Mouse (Mus musculus) kidney, postnatal 0 days (tissue): ENCODE results near the gene Tcte1. TPM values are rescaled to one million over a fixed set of nuclear protein-coding genes. Genes with fewer than 3 reads are reported as not detected.

Source experiments
- ATAC-seq: fragments of 200-750 bp; cut with Nextera tagmentation; replicated peaks from 2 replicates; pipeline ENCODE4 v1.8.0; 2017; ENCODE audit warnings: low read depth, moderate number of reproducible peaks, moderate TSS enrichment, moderate library complexity; ENCODE audit not compliant: low FRiP score
- DNase-seq: peaks from one replicate; pipeline ENCODE4 v3.0.0-alpha.2; 2016; ENCODE audit warnings: low spot score
- H3K27ac ChIP-seq: fragments of 300-500 bp; sonication (generic); 2 replicates; pipeline ENCODE4 v1.5.1; 2014; ENCODE audit warnings: mild to moderate bottlenecking
- H3K27me3 ChIP-seq: fragments of 300-500 bp; sonication (generic); 2 replicates; pipeline ENCODE4 v1.6.1; 2014; ENCODE audit warnings: low read length, mixed read lengths; ENCODE audit not compliant: insufficient read depth
- H3K36me3 ChIP-seq: fragments of 300-500 bp; sonication (generic); 2 replicates; pipeline ENCODE4 v1.6.1; 2014; ENCODE audit warnings: low read length, mixed read lengths; ENCODE audit not compliant: insufficient read depth
- H3K4me1 ChIP-seq: fragments of 300-500 bp; sonication (generic); replicated peaks from 2 replicates; pipeline ENCODE4 v1.6.1; 2014; ENCODE audit warnings: antibody characterized with exemption, low read length, mixed read lengths; ENCODE audit not compliant: insufficient read depth
- H3K4me2 ChIP-seq: fragments of 300-500 bp; sonication (generic); 2 replicates; pipeline ENCODE4 v1.6.1; 2014; ENCODE audit warnings: mild to moderate bottlenecking, low read length, moderate library complexity, mixed read lengths
- H3K4me3 ChIP-seq: fragments of 300-500 bp; sonication (generic); replicated peaks from 2 replicates; pipeline ENCODE4 v1.5.1; 2014; ENCODE audit warnings: low read depth, low read length
- H3K9ac ChIP-seq: fragments of 300-500 bp; sonication (generic); 2 replicates; pipeline ENCODE4 v1.6.1; 2014; ENCODE audit warnings: low read depth, low read length
- H3K9me3 ChIP-seq: fragments of 300-500 bp; sonication (generic); replicated peaks from 2 replicates; pipeline ENCODE4 v1.6.1; 2016; ENCODE audit warnings: low read length, inconsistent platforms, mixed read lengths
- CTCF ChIP-seq: IDR thresholded peaks from 2 replicates; pipeline ENCODE4 v1.5.1; 2016; ENCODE audit warnings: antibody characterized with exemption, low read depth, mild to moderate bottlenecking, moderate library complexity
- WGBS: fragments of 180-500 bp; shearing (Covaris S2); extraction: QIAGEN DNeasy Blood & Tissue Kit; methylation state at CpG from one replicate; pipeline ENCODE4 v1.1.7; 2014; 5-methylcytosine and 5-hydroxymethylcytosine counted together
- polyA plus RNA-seq: library from polyadenylated mRNA; unstranded; fragments of >200 nt; fragmentation: Nextera tagmentation; extraction: Ambion mirVana; gene quantifications from 2 replicates; pipeline ENCODE4 v1.2.1, GENCODE M21; 2015

Gene Tcte1
- polyA plus RNA-seq, 1 experiment from 2014 or later, result 0.07 TPM

DNA sequence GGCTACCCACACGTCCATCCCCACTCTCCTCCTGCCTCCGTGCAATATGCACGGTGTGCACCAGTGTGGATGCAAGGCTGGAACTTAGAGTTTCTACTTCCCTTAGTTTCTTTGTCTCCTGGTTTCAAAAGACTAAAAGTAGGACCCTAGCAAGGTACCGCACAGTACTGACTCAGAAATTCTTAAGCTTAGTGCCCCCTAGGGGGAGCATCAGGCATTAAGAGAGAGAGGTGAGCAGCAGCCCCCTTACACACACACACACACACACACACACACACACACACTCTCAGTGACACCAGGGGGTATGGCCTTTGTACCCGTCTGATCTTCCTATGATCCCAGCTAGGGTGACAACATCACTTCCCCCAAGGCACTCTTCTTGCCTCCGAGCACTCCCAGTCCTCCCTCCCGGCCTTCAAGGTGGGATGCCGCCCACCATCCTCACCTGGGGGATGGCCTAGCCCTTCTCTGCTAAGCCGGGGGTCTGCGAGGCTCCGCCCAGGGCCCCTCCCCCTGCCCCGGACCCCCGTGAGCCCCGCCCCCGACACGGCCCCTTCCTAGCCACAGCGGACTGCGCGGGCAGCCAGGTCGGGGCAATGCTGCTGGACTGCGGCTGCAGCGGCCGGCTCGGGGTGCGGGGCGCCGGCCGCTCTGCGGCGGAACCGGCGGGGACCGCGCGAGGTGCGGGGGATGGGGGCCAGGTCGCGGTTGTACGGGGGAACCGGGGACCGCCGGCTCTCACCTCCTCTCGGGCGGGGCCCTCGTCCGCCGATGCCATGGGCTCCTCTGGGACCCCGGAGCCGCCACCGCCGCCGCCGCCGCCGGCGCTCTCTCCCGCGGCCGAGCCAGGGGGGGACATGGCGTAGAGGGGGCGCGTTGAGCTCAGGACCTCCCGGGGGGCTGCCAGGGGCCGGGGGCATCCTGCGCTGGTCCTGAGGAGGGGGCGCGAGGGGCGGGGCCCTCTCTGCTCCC, 25.6 kb downstream of the Tcte1 start:
- DNase-seq (peak; percentile 53), ATAC-seq (peak; percentile 52; the same call in 1 of the 2 replicates)
- Histone ChIP-seq H3K9ac (peak overlapping the region; percentile 62), H3K9me3 (no peaks in the 10 kb centered on the region), H3K4me3 (peak overlapping the region; percentile 64), H3K27me3 (peaks cover 30% of the 10 kb centered on the region), H3K4me2 (peak overlapping the region; percentile 100), H3K27ac (no peak overlapping the region), H3K36me3 (no peaks in the 10 kb centered on the region), H3K4me1 (peaks cover 20% of the 10 kb centered on the region)
- TF ChIP-seq CTCF, result peak; percentile 48
- WGBS, result 6% methylated on average over 38 of the region's 68 CpGs

DNA sequence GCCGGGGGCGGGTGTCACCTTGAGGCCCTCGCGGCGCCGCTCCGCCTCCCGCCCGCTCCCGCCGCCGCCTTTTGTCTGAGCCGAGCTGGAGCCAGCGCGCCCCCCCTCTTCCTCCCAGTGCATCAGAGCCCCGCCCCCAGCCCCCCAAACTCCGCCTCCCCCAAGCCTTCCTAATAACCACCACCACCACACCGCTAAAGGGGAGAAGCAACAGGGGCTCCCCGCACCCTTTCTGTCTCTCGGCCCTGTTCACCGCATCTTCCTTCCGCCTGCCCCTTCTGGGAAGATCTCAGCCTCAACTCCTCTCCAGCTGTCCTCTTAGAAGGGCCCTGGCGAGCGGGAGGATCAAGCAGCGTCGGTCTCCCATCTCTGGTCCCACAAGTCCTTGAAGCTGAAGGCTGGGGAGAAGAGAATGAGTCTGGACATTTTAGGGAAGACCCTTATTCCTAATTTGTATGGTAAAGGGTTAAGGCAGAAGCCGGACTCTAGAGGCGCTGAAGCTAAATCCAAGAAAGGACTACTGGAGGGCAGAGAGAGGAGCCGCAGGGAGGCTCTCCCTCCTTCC, 26.5 kb downstream of the Tcte1 start, which contains the start of gene Tmem151b:
Gene Tmem151b (minus strand): TSS at position 61 of the 565 bp plus-strand sequence.
- 2% methylated on average over 13 of the region's 29 CpGs for WGBS
- peak; percentile 61 for DNase-seq
- H3K9me3 ChIP-seq, result no peaks in the 10 kb centered on the region

DNA sequence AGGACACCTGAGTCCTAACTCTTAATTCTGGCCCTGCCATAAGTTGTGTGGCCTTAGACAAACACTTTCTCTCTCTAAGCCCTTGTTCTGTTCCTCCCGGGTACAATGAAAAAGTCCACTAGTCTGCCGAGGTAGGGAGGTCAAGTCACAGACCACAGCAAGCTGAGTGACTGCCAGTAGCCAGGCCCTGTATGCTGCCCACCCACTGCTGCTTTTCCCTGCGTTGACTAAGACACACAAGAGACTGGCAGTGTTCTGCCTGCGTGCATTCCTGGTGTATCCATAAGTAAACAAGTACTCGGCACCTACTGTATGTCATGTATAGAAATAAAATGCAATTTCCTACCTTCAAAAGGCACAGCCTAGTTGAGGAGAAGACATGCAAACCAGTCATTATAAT, 27.0 kb downstream of the Tcte1 start:
- 19% methylated on average over 5 of the region's 5 CpGs for WGBS

More for the DNA sequence above, 26.5 kb downstream of the Tcte1 start, which contains the start of gene Tmem151b:
- Histone ChIP-seq H3K9ac (peak within 1 kb of the TSS; percentile 62), H3K36me3 (no peaks in the 10 kb centered on the region), H3K4me2 (peak within 1 kb of the TSS; percentile 100), H3K27me3 (peaks cover 21% of the 10 kb centered on the region), H3K4me3 (peak within 1 kb of the TSS; percentile 64), H3K4me1 (peaks cover 19% of the 10 kb centered on the region), H3K27ac (no peak within 1 kb of the TSS)
- no peak for ATAC-seq
- TF ChIP-seq CTCF, result no peak

GRCm38 (mm10) chr17:45551249-45551796, 28.1 kb downstream of the Tcte1 start:
- no peak for TF ChIP-seq CTCF
- Histone ChIP-seq H3K27me3 (peaks cover 8% of the 10 kb centered on the region), H3K4me3 (no peak overlapping the region), H3K9me3 (no peaks in the 10 kb centered on the region), H3K9ac (no peak overlapping the region), H3K4me2 (no peak overlapping the region), H3K4me1 (peaks cover 12% of the 10 kb centered on the region), H3K27ac (no peak overlapping the region), H3K36me3 (no peaks in the 10 kb centered on the region)
- ATAC-seq (no peak), DNase-seq (no peak)
- WGBS, result 38% methylated on average over 7 of the region's 7 CpGs

More for the DNA sequence above, 27.0 kb downstream of the Tcte1 start:
- no peaks in the 10 kb centered on the region for H3K9me3 ChIP-seq
- H3K27ac ChIP-seq, result no peak overlapping the region
- peak overlapping the region; percentile 100 for H3K4me2 ChIP-seq
- H3K9ac ChIP-seq, result no peak overlapping the region
- peaks cover 13% of the 10 kb centered on the region for H3K4me1 ChIP-seq
- no peak for DNase-seq
- ATAC-seq, result no peak
- H3K36me3 ChIP-seq, result no peaks in the 10 kb centered on the region
- no peak overlapping the region for H3K4me3 ChIP-seq
- TF ChIP-seq CTCF, result no peak
- H3K27me3 ChIP-seq, result peaks cover 16% of the 10 kb centered on the region

- Histone ChIP-seq H3K4me1 (peaks cover 12% of the 10 kb centered on the region), H3K9me3 (no peaks in the 10 kb centered on the region), H3K4me3 (no peak overlapping the region), H3K27me3 (peaks cover 2% of the 10 kb centered on the region), H3K4me2 (no peak overlapping the region), H3K27ac (no peak overlapping the region), H3K36me3 (no peaks in the 10 kb centered on the region), H3K9ac (no peak overlapping the region)
- ATAC-seq (no peak; the same call in 1 of the 2 replicates), DNase-seq (peak; percentile 76)
- peak; percentile 89 for TF ChIP-seq CTCF
- WGBS, result 7% methylated on average over 8 of the region's 8 CpGs
These were observed 28.7 kb downstream of the Tcte1 start for GRCm38 (mm10) chr17:45551816-45552451.

DNA sequence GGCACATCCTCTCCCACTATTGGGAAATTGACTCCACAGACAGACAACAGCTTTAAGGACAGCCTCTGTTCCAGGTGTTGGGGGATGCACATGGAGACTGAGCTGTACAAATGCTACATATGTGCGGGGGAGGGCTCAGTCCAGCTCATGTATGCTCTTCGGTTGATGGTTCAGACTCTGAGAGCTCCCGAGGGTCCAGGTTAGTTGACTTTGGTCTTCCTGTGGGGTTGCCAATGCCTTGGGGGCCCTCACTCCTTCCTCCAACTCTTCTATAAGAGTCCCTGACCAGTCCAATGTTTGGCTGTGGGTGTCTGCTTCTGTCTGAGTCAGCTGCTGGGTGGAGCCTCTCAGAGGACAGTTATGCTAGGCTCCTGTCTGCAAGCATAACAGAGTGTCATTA, 29.8 kb downstream of the Tcte1 start:
- H3K27ac ChIP-seq, result no peak overlapping the region
- H3K9me3 ChIP-seq, result no peaks in the 10 kb centered on the region
- no peaks in the 10 kb centered on the region for H3K36me3 ChIP-seq
- no peak overlapping the region for H3K4me2 ChIP-seq
- H3K4me3 ChIP-seq, result no peak overlapping the region
- no peaks in the 10 kb centered on the region for H3K27me3 ChIP-seq
- no peak for DNase-seq
- no peak overlapping the region for H3K9ac ChIP-seq
- TF ChIP-seq CTCF, result no peak
- 76% methylated on average over 3 of the region's 3 CpGs for WGBS
- peaks cover 12% of the 10 kb centered on the region for H3K4me1 ChIP-seq
- ATAC-seq, result no peak
